Mouse (Mus musculus) mesoderm, embryonic 11.5 days (tissue): Measurements from ENCODE around the gene Klf3.

Experiments
- DNase-seq: peaks from one replicate; pipeline ENCODE4 v3.0.0-alpha.2; 2012; ENCODE audit warnings: low read depth, low spot score

Klf3 gene

GRCm38 (mm10) chr5:64809864-64810263 is 6.7 kb downstream of the Klf3 start:
- DNase-seq, result no peak

- peak; percentile 76 for DNase-seq
Observed at GRCm38 (mm10) chr5:64810860-64811499, 7.8 kb downstream of the Klf3 start.

GRCm38 (mm10) chr5:64811500-64812123 is 8.4 kb downstream of the Klf3 start:
- DNase-seq, result no peak

- no peak for DNase-seq
Observed at GRCm38 (mm10) chr5:64812124-64812982, 9.2 kb downstream of the Klf3 start.

- DNase-seq, result no peak
Observed at GRCm38 (mm10) chr5:64812983-64813304, 9.8 kb downstream of the Klf3 start.

GRCm38 (mm10) chr5:64813361-64813760 is 10.2 kb downstream of the Klf3 start:
- DNase-seq, result peak; percentile 94

- no peak for DNase-seq
Observed at GRCm38 (mm10) chr5:64814416-64814815, 11.2 kb downstream of the Klf3 start.

GRCm38 (mm10) chr5:64815631-64816030 is 12.4 kb downstream of the Klf3 start:
- no peak for DNase-seq

- no peak for DNase-seq
Observed at GRCm38 (mm10) chr5:64816290-64816973, 13.2 kb downstream of the Klf3 start.

- no peak for DNase-seq
Observed at GRCm38 (mm10) chr5:64816974-64817296, 13.7 kb downstream of the Klf3 start.

GRCm38 (mm10) chr5:64819390-64819789 is 16.2 kb downstream of the Klf3 start:
- DNase-seq, result no peak

GRCm38 (mm10) chr5:64820138-64820537 is 16.9 kb downstream of the Klf3 start:
- no peak for DNase-seq

- DNase-seq, result no peak
Observed at GRCm38 (mm10) chr5:64821294-64821693, 18.1 kb downstream of the Klf3 start.

GRCm38 (mm10) chr5:64821964-64822363 is 18.8 kb downstream of the Klf3 start:
- DNase-seq, result no peak

GRCm38 (mm10) chr5:64823431-64823830 is 20.2 kb downstream of the Klf3 start:
- no peak for DNase-seq

GRCm38 (mm10) chr5:64824765-64825164 is 21.6 kb downstream of the Klf3 start:
- DNase-seq, result no peak

GRCm38 (mm10) chr5:64825496-64825895 is 22.3 kb downstream of the Klf3 start:
- DNase-seq, result no peak

GRCm38 (mm10) chr5:64827151-64827550 is 24.0 kb downstream of the Klf3 start:
- DNase-seq, result no peak

- DNase-seq, result no peak
Observed at GRCm38 (mm10) chr5:64828314-64828713, 25.1 kb downstream of the Klf3 start.

- no peak for DNase-seq
Observed at GRCm38 (mm10) chr5:64829606-64830005, 26.4 kb downstream of the Klf3 start.

GRCm38 (mm10) chr5:64830773-64831172 is 27.6 kb downstream of the Klf3 start:
- DNase-seq, result no peak

- no peak for DNase-seq
Observed at GRCm38 (mm10) chr5:64833410-64833809, 30.2 kb downstream of the Klf3 start.
